Mouse (Mus musculus): ENCODE measurements around the gene Ephb1. TPM values are rescaled to one million over a fixed set of nuclear protein-coding genes. Genes with fewer than 3 reads are reported as not detected.
A peak's percentile ranks its signal among the peaks of the same experiment; 100 is the strongest.

Gene Ephb1
- polyA plus RNA-seq, 1 experiment from 2014 or later: 1.0 TPM

- Histone ChIP-seq H3K27me3 (ENCODE audit: control insufficient read depth, insufficient read depth, low read length) (no peaks in the 10 kb centered on the region), H3K4me2 (replicated peaks; ENCODE audit: low read depth) (no peak overlapping the region), H3K9me3 (ENCODE audit: control insufficient read depth, low read length) (no peaks in the 10 kb centered on the region), H3K4me1 (replicated peaks; ENCODE audit: control insufficient read depth, insufficient read depth) (no peaks in the 10 kb centered on the region), H3K9ac (ENCODE audit: low read length) (no peak overlapping the region), H3K27ac (replicated peaks) (no peak overlapping the region), H3K36me3 (ENCODE audit: control insufficient read depth, insufficient read depth, low read length) (no peaks in the 10 kb centered on the region), H3K4me3 (ENCODE audit: low read depth, low read length) (no peak overlapping the region)
- WGBS: 74% methylated on average over 5 of the region's 5 CpGs
- no peak for ATAC-seq (ENCODE audit: low FRiP score, low TSS enrichment)
- TF ChIP-seq CTCF (IDR thresholded peaks at IDR 0.05; ENCODE audit: low read depth): no peak
- no peak for TF ChIP-seq EP300 (optimal IDR thresholded peaks at IDR 0.05)
- DNase-seq (ENCODE audit: low spot score): no peak
Observed at GRCm38 (mm10) chr9:102374661-102375060, 20.2 kb upstream of the Ephb1 start.

GRCm38 (mm10) chr9:102373886-102374285 lies 19.4 kb upstream of the Ephb1 start:
- 84% methylated on average over 5 of the region's 5 CpGs for WGBS
- TF ChIP-seq EP300 (optimal IDR thresholded peaks at IDR 0.05) (no peak), CTCF (IDR thresholded peaks at IDR 0.05; ENCODE audit: low read depth) (no peak)
- Histone ChIP-seq H3K27ac (replicated peaks) (no peak overlapping the region), H3K4me1 (replicated peaks; ENCODE audit: control insufficient read depth, insufficient read depth) (no peaks in the 10 kb centered on the region), H3K36me3 (ENCODE audit: control insufficient read depth, insufficient read depth, low read length) (no peaks in the 10 kb centered on the region), H3K9ac (ENCODE audit: low read length) (no peak overlapping the region), H3K4me2 (replicated peaks; ENCODE audit: low read depth) (no peak overlapping the region), H3K4me3 (ENCODE audit: low read depth, low read length) (no peak overlapping the region), H3K27me3 (ENCODE audit: control insufficient read depth, insufficient read depth, low read length) (no peaks in the 10 kb centered on the region), H3K9me3 (ENCODE audit: control insufficient read depth, low read length) (no peaks in the 10 kb centered on the region)
- DNase-seq (ENCODE audit: low spot score): no peak
- ATAC-seq (ENCODE audit: low FRiP score, low TSS enrichment): no peak

- Histone ChIP-seq H3K27ac (replicated peaks) (no peak overlapping the region), H3K4me3 (ENCODE audit: low read depth, low read length) (no peak overlapping the region), H3K36me3 (ENCODE audit: control insufficient read depth, insufficient read depth, low read length) (no peaks in the 10 kb centered on the region), H3K9me3 (ENCODE audit: control insufficient read depth, low read length) (no peaks in the 10 kb centered on the region), H3K9ac (ENCODE audit: low read length) (no peak overlapping the region), H3K4me2 (replicated peaks; ENCODE audit: low read depth) (no peak overlapping the region), H3K27me3 (ENCODE audit: control insufficient read depth, insufficient read depth, low read length) (no peaks in the 10 kb centered on the region), H3K4me1 (replicated peaks; ENCODE audit: control insufficient read depth, insufficient read depth) (no peaks in the 10 kb centered on the region)
- 71% methylated on average over 3 of the region's 3 CpGs for WGBS
- no peak for ATAC-seq (ENCODE audit: low FRiP score, low TSS enrichment)
- no peak for TF ChIP-seq EP300 (optimal IDR thresholded peaks at IDR 0.05)
- TF ChIP-seq CTCF (IDR thresholded peaks at IDR 0.05; ENCODE audit: low read depth): no peak
- DNase-seq (ENCODE audit: low spot score): no peak
Observed at GRCm38 (mm10) chr9:102371936-102372335, 17.4 kb upstream of the Ephb1 start.

GRCm38 (mm10) chr9:102371036-102371770 lies 16.7 kb upstream of the Ephb1 start:
- WGBS: 47% methylated on average over 14 of the region's 14 CpGs
- H3K9ac ChIP-seq (ENCODE audit: low read length): no peak overlapping the region
- no peak for TF ChIP-seq EP300 (optimal IDR thresholded peaks at IDR 0.05)
- no peak for TF ChIP-seq CTCF (IDR thresholded peaks at IDR 0.05; ENCODE audit: low read depth)
- no peaks in the 10 kb centered on the region for H3K4me1 ChIP-seq (replicated peaks; ENCODE audit: control insufficient read depth, insufficient read depth)
- ATAC-seq (ENCODE audit: low FRiP score, low TSS enrichment): no peak
- H3K27me3 ChIP-seq (ENCODE audit: control insufficient read depth, insufficient read depth, low read length): no peaks in the 10 kb centered on the region
- H3K4me3 ChIP-seq (ENCODE audit: low read depth, low read length): no peak overlapping the region
- H3K9me3 ChIP-seq (ENCODE audit: control insufficient read depth, low read length): no peaks in the 10 kb centered on the region
- H3K4me2 ChIP-seq (replicated peaks; ENCODE audit: low read depth): no peak overlapping the region
- no peak overlapping the region for H3K27ac ChIP-seq (replicated peaks)
- DNase-seq (ENCODE audit: low spot score): no peak
- H3K36me3 ChIP-seq (ENCODE audit: control insufficient read depth, insufficient read depth, low read length): no peaks in the 10 kb centered on the region

- no peak for TF ChIP-seq CTCF (IDR thresholded peaks at IDR 0.05; ENCODE audit: low read depth)
- TF ChIP-seq EP300 (optimal IDR thresholded peaks at IDR 0.05): no peak
- H3K27ac ChIP-seq (replicated peaks): no peak overlapping the region
- H3K36me3 ChIP-seq (ENCODE audit: control insufficient read depth, insufficient read depth, low read length): no peaks in the 10 kb centered on the region
- H3K9ac ChIP-seq (ENCODE audit: low read length): no peak overlapping the region
- no peaks in the 10 kb centered on the region for H3K9me3 ChIP-seq (ENCODE audit: control insufficient read depth, low read length)
- H3K4me2 ChIP-seq (replicated peaks; ENCODE audit: low read depth): no peak overlapping the region
- no peaks in the 10 kb centered on the region for H3K27me3 ChIP-seq (ENCODE audit: control insufficient read depth, insufficient read depth, low read length)
- H3K4me1 ChIP-seq (replicated peaks; ENCODE audit: control insufficient read depth, insufficient read depth): no peaks in the 10 kb centered on the region
- H3K4me3 ChIP-seq (ENCODE audit: low read depth, low read length): no peak overlapping the region
- ATAC-seq (ENCODE audit: low FRiP score, low TSS enrichment) (no peak), DNase-seq (ENCODE audit: low spot score) (no peak)
- WGBS: 65% methylated on average over 8 of the region's 8 CpGs
Observed at GRCm38 (mm10) chr9:102370141-102370540, 15.6 kb upstream of the Ephb1 start.

GRCm38 (mm10) chr9:102369141-102369540 lies 14.6 kb upstream of the Ephb1 start:
- H3K9ac ChIP-seq (ENCODE audit: low read length): no peak overlapping the region
- H3K4me3 ChIP-seq (ENCODE audit: low read depth, low read length): no peak overlapping the region
- ATAC-seq (ENCODE audit: low FRiP score, low TSS enrichment) (no peak), DNase-seq (ENCODE audit: low spot score) (no peak)
- H3K27me3 ChIP-seq (ENCODE audit: control insufficient read depth, insufficient read depth, low read length): no peaks in the 10 kb centered on the region
- peak; percentile 47 for TF ChIP-seq CTCF (IDR thresholded peaks at IDR 0.05; ENCODE audit: low read depth)
- TF ChIP-seq EP300 (optimal IDR thresholded peaks at IDR 0.05): no peak
- H3K27ac ChIP-seq (replicated peaks): no peak overlapping the region
- H3K4me2 ChIP-seq (replicated peaks; ENCODE audit: low read depth): no peak overlapping the region
- H3K9me3 ChIP-seq (ENCODE audit: control insufficient read depth, low read length): no peaks in the 10 kb centered on the region
- no peaks in the 10 kb centered on the region for H3K4me1 ChIP-seq (replicated peaks; ENCODE audit: control insufficient read depth, insufficient read depth)
- WGBS: 69% methylated on average over 3 of the region's 3 CpGs
- no peaks in the 10 kb centered on the region for H3K36me3 ChIP-seq (ENCODE audit: control insufficient read depth, insufficient read depth, low read length)
